Mouse (Mus musculus) adipocyte (in vitro differentiated cells): ENCODE data around the gene Prkaca.
A peak's percentile ranks its signal among the peaks of the same experiment; 100 is the strongest.
"Not testable (repeated sequence)": the region's sequence is repeated elsewhere in the genome, so short reads cannot be mapped to it uniquely, and the experiment has no call there.

ENCODE experiments used
- DNase-seq: peaks from one replicate; pipeline ENCODE4 v3.0.0-alpha.2; 2016; ENCODE audit warnings: low spot score

The Prkaca gene

DNA sequence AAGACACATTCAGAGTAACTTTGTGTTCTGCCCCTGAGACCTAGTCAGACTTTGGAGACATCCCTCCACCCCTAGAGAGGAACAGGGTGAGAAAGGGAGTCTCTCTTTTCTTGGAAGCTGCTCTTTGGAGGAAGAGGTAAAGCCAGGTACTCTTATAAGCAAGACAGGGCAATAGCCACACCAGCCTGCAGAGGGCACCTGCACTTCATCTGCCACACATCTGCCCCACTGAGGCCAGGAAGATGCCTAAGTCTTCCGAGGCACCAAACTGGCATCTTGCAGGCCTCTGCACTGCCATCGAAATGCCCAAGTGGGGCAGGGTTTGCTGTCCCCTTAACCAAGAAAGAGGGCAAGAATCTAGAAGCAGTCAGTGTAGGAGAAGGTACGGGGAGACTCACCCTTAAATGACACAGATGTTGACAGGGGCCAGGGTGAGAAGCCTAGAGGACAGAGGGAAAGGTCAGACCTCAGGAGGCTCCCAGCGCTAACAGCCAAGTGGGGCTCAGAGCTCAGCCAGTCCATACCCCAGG is 3.4 kb downstream of the Prkaca start:
- DNase-seq = no peak

DNA sequence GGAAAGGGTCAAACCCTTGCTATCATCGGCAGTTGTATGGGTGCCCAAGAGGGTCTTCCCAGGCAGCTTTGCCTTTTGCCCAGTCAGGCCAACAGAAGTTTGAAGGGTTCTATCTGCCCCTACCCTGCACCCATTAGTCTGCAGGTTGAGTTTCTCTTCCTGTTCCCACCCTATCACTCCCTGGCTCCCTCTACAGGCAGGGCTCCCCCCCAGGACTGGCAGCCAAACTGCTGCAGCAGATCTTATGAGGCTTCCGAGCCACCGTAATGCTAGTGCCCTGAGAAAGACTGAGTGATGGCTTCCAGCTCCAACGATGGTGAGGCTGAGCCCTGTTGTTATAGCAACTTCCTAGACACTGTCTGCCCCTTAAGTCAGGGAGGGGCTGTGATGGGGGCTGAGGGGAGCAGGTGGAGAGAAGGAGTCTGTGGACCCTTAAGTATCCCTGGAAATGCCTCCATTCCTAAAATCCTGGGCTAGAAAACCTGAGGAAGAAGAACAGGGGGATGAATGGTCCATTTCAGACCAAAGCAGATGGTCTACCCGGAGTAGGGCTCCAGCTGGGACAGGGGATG is 4.1 kb downstream of the Prkaca start:
- no peak for DNase-seq

DNA sequence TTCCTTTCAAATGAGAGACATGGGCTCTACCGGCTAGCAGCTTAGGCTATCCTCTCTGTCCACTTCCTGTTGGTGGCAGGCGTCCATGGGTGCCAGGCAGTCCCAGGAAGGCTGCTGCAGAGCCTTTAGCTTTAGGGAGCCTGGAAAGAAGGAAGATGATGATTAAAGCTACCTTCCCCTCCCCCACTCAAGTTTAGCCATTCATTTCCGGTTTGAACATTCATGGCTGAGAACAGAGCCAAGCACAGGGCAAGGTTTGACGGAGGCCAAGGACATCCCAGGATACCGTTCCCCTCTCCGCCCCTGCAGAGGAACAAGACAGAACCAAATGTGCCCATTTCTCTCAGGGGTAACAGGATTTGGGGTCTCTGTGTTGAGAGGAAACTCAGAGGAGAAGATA is 4.9 kb downstream of the Prkaca start:
- no peak for DNase-seq

DNA sequence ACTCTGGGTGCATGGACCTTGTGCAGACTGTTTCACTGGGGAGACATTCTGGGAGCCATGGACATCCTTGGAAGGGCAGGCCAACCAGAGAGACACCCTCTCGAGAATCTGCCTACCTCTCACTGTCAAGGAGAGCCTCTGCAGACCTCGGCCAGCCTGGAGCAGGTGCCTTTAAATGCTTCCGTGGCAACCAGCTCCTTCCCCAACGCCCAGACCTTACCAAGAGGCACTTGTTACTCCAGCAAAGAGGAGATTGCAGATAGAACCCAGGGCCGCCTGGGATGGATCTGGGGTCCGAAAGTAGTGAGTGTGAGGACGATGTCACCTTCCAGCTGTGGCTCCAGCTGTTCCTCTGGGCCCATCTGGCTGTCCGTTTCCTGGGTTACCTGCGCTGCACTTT is 5.4 kb downstream of the Prkaca start:
- no peak for DNase-seq

DNA sequence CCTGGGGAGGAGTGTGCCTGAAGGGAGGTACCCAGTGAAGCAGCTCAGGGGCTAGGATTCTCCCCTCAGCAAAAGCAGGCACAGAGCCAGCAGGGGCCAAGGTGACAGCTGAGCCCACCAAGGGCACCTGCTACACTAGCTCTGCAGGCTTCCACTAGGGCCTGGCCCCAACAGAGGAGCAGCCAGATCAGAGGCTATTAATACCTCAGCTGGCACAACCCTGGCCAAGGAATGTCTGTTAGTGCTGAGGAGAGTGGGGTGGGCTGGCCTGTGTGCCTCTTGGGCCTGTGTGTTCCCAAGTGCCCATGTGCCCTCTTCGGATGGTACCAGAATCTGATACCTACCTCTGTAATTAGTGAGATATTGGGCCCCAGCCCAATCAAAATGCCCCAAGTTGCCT is 7.5 kb downstream of the Prkaca start:
- DNase-seq = no peak

DNA sequence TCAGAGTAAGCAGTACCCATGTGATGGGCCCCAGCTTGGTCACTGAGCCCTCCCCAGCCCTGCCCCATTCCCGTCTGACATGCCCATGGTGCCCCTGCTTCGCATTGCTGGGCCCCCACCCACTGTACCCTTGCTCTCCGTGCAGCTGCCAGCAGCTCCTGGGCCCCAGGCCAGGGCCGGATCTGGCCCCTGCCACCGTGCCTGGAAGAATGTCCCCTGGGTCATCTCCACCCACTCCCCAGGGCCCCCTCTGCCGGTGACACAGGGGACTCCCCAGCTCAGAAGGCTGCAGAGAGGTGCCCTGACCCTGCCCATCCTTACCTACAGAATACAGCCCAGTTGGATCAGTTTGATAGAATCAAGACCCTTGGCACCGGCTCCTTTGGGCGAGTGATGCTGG is 8.1 kb downstream of the Prkaca start:
- no peak for DNase-seq

DNA sequence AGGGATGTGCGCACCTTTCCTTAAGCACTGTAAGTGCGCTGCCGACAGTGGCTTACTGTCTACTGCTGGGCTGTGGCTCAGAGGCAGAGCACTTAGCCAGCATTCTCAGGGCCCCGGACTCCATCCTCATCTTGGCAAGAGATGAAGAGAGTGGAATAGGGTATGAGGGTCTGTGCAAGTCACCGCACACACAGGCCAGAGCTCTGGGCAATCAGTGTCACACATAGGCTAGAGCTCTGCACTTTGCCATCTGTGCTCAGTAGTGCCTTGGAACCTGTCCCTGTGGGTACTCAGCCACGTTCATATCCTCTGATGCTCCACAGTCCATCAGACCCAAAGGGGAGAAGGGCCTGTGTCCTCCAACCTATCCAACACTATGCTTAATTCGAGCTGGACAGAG is 8.7 kb downstream of the Prkaca start:
- DNase-seq = no peak

DNA sequence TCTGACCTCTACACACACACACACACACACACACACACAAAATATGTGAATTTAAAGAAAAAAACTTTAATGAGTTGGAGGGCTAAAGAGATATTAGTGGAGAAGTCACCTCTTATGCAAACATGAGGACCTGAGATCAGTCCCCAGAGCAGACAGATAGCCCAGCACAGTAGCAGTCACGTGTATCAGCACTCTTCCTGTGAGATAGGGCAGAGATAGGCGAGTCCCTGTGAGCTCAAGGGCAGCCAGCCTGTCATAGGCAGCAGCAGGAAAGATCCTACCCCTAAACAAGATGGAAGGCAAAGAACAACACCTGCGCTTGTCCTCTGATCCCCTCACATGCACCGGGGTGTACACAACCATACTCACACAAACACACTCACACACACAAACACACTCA is 9.7 kb downstream of the Prkaca start:
- DNase-seq = no peak

DNA sequence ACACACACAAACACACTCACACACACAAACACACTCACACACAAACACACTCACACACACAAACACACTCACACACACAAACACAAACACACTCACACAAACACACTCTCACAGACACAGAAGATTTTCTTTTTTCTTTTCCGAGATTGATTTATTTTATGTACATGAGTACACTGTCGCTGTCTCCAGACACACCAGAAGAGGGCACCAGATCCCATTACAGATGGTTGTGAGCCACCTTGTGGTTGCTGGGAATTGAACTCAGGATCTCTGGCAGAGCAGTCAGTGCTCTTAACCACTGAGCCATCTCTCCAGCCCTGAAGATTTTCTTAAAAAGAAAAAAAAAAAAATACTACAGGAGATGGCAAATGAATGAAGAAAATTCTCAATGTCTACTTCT is 10.4 kb downstream of the Prkaca start:
- DNase-seq = not testable (repeated sequence)

DNA sequence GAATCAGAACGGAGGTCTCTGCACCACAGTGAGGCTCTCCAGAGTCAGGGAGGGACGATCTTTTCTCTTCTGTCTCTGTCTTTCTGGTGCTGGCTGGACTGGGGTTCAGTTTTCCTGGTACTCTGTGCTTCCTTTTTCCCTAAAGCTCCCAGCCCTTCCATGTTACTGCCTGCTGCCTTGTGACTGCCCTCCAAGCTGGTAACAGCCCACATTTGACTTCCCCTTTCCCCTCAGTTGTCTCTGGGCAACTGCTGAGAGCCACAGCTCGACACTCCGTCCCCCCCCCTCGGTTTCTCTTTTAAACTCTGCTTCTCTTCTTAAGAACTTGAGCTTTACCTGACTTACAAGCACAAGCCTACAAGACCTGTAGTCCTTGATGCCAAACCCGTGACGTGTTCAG is 16.4 kb downstream of the Prkaca start:
- no peak for DNase-seq

DNA sequence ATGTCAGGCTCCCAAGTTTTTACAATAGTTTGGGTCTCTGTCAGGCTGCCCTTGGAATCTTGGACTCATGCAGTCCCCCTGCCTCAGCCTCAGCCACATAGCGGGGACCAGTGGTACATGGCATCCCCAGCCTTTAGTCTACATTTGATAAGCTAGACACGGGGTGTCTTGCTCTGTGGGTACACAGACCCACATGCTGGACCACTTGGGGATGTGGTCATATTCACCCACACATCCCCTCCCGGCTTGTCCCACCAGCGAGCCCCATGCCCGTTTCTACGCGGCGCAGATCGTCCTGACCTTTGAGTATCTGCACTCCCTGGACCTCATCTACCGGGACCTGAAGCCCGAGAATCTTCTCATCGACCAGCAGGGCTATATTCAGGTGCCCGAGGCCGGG is 17.4 kb downstream of the Prkaca start:
- DNase-seq = no peak

DNA sequence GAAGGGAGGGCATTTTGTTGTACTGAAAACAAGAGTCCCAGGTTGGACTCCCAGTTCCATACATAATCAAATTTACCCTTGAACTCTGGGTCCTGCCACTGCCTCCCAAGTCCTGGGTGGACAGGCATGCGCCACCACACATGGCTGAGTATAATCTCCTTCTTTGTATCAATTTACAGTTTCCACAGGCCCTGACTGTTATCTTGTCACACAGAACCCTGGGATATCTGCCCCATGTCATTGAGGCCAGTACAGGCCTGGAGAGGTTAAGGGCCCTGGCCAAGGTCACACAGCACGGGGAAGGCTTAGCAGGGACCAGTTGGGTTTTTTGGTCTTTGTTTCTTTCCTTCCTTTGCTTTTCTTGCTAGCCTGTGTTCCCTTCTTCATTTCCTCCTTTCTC is 19.7 kb downstream of the Prkaca start:
- no peak for DNase-seq

DNA sequence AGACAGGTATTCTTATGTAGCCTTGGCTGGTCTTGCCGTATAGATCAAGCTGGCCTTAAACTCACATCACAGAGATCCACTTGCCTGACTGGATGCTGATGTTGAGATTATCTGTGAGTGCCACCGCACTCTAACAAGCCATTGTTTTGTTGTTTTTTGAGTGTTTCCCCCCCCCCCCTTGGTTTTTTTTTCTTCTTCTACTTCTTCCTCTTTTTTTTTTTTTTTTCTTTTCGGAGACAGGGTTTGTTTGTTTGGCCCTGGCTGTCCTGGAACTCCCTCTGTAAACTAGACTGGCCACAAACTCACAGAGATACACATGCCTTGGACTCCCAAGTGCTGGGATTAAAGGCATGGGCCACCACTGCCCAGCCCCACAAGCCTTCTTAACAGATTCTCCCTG is 21.2 kb downstream of the Prkaca start:
- no peak for DNase-seq

DNA sequence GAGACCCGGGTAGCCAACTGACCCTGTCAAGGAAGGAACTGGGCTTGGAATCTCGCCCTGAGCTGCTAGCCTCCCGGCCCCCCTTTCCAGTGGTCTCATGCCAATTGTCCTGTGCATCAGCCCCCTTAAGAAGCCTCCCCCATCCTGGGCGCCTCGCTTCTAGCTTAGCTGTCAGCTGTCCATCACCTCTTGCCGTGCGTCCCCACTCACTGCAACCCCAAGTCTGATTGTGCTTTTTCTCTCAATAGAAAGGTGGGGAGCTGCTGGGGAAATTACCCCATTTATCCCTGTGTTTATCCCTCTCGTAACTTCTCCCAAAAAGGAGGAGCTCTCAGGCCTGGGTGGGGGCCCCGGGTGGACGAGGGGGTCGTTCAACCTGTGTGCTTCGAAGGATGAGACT is 23.2 kb downstream of the Prkaca start:
- no peak for DNase-seq

DNA sequence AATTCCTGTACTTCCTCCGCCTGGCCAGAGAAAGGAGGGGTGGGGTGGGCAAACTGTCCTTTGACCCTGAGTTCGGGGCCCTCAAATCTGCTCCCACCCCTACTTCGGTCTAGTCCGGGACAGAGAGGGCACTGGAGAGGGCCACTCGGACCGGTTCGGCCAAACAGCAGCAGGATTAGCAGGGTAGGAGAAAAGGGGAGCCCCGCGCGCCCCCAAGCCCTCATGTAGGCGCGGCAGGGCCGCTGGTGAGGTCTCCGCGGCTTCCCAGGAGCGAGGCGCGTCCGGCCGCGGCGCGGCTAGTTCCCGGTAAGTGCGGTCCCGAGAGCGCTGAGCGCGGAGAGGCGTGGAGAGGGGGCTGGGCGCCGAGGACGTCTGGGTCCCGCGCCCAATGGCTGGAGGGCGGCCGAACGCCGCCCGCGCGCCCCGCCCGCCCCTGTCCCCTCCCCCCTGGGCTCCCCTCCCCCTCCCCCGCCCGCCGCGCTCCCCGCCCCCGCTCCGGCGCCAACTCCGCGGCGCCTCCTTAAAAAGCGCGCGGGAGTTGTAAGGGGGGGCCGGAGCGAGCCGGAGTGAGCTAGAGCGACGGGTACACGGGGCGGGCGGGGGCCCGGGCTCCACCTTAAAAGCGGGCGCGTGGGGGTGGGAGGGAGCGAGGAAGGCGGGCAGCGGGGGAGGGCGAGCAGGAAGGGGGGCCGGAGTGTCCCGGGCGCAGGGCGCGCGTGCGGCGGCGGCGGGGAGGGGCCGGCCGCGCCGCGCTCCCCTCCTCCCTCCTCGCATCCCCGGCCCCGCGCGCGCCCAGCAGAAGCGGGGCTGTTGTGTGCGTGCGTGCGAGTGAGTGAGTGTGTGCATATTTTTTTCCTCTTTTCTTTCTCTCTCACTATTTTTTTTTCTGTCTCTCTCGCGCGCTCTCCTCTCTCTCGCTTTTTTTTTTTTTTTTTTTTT is 24.0 kb downstream of the Prkaca start:
- DNase-seq = peak; percentile 95

DNA sequence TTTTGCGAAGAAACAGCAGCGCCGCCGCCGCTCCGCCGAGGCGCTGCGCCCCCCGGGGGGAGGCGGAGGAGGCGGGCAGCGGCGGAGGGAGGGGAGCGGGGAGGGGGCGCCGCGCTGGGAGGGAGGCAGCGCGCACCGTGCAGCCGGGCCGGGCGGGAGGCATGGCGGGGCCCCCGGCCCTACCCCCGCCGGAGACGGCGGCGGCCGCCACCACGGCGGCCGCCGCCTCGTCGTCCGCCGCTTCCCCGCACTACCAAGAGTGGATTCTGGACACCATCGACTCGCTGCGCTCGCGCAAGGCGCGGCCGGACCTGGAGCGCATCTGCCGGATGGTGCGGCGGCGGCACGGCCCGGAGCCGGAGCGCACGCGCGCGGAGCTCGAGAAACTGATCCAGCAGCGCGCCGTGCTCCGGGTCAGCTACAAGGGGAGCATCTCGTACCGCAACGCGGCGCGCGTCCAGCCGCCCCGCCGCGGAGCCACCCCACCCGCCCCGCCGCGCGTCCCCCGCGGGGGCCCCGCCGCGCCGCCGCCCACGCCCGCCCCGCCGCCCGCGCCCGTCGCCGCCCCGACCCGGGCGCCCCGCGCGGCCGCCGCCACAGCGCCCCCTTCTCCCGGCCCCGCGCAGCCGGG is 24.8 kb downstream of the Prkaca start, which contains the start of gene Samd1:
Gene Samd1 (plus strand): TSS at position 162 of the 631 bp plus-strand sequence.
- DNase-seq = peak; percentile 56

DNA sequence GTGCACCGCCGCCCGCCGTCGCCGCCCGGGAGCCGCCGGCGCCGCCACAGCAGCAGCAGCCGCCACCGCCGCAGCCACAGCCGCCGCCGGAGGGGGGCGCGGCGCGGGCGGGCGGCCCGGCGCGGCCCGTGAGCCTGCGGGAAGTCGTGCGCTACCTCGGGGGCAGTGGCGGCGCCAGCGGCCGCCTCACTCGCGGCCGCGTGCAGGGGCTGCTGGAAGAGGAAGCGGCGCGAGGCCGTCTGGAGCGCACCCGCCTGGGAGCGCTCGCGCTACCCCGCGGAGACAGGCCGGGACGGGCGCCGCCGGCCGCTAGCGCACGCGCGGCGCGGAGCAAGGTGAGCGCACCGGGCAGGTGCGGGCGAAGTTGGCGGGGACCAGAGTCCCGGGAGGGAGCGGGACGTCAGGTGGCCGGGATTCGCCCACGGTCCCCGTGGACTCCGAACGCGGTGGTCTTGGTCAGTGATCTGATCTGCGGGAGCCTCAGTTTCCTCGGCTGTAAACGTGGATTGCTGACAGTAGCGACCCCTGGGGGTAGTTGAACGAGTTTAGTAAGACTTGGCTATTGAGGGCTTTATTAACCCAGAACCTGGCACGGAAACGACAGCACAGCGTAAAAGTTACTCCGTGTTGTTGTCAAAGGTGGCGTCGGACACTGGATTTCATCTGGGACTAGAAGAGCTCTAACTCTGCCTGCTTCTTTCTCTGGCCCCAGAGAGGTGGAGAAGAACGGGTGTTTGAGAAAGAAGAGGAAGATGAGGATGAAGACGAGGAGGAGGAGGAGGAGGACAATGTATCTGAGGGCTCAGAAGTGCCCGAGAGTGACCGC is 25.7 kb downstream of the Prkaca start:
- DNase-seq = peak; percentile 82

DNA sequence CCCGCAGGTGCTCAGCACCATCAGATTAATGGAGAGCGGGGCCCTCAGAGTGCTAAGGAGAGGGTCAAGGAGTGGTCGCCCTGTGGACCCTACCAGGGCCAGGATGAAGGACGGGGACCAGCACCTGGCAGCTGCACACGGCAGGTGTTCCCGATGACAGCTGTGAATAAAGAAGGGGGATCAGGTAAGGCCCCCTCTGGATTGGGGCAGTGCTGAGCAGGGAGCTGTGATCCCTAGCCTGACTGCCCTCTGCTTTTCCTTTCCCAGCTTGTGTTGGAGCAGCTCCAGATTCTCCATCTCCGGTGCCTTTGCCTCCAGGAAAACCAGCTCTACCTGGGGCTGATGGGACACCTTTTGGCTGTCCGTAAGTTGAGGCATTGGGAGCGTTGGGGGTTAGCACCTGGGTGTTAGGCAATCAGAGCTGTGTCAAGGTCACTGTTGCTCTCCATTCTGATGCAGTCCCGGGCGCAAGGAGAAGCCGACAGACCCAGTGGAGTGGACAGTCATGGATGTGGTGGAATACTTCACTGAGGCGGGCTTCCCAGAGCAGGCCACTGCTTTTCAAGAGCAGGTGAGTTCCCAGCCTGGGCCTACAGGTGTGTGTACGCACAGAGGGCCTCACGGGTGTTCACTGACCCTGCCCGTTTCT is 26.4 kb downstream of the Prkaca start:
- peak; percentile 53 for DNase-seq

DNA sequence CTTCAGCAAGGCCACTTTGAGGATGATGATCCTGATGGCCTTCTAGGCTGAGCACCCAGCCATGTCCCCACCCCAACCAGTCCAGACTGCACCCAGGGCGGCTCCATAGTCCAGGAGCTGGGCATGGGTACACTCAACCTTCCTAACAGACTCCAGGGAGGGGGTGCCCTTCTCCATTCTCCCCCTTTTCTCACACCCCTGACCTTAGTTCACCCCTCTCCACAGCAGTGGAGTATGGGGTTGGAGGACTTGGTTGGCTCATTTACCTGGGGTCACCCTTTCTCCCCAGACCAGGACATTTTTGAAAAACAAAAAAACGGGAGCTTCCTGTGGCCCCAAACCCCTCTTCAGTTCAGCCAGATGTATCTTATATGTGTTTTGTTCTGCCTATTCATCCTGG is 27.0 kb downstream of the Prkaca start:
- DNase-seq = no peak

DNA sequence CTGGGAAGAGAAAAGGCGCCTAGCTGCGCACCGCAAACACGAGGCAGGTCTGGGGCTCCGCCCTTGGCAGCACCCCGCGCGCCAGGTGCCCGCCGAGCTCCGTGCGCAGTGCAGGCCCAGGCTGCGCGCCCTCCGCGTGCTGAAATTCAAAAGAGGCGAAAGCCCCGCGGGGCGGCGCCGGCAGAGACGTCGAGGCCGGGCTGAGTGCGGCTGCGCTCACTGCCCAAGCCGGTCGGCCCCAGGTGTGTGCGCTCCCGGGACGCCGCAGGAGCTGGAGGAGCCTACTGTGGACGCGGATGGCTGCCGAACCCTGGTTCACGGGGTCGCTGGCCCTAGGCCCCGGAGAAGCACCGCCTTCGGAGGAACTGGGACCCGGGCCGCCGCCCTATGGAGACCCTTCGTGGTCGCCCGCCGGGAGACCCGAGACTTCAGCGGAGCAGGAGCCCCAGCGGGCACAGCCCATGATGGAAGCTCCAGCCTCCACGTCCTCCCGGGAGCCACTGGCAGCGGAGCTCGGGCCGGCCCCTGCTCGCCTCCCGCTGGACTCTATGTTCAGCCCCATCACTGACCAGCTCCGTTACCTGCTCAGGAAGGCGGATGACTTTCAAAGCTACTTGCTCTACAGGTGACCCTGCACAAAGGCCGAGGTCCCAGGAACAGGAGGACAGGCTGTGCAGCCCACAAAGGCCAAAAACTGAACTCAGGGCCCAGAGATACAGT is 28.6 kb downstream of the Prkaca start, which contains the start of gene 1700067K01Rik:
Gene 1700067K01Rik (plus strand): TSS at position 222 of the 720 bp plus-strand sequence.
- no peak for DNase-seq
